In genomic region chr2:32222057-32222456, GRCm38 (mm10) we compare ENCODE assay signal across 20 mouse cellular contexts.
"Had no signal": no experiment of that assay in that cellular context is flagged by ENCODE, and none has a peak within 500 bp of the region (broad histone marks: within the 10 kb centered on the region; RNA-seq: fewer than 3 reads in every experiment).

No protein-coding gene starts in this region.

- H3K27me3 ChIP-seq: liver, embryonic 13.5 days; midbrain, embryonic 12.5 days; midbrain, embryonic 15.5 days; neural tube, embryonic 12.5 days; neural tube, embryonic 15.5 days had no signal

- H3K4me3 ChIP-seq: left cerebral cortex, adult 2 months; liver, embryonic 13.5 days; midbrain, embryonic 12.5 days; midbrain, embryonic 15.5 days; neural tube, embryonic 12.5 days; neural tube, embryonic 15.5 days had no signal

- DNase-seq: kidney, adult 18-20 months; kidney, adult 9 months; kidney, postnatal 14 days; kidney, postnatal 4 days; layer of hippocampus, postnatal 36 days; liver, embryonic 13.5 days; lung, adult 2 months; lung, postnatal 14 days; lung, postnatal 4 days; right cerebral cortex, adult 18-20 months; right cerebral cortex, postnatal 14 days; thymus, adult 2 months; thymus, postnatal 14 days; thymus, postnatal 4 days had no signal

- H3K27ac ChIP-seq: left cerebral cortex, adult 2 months; liver, embryonic 13.5 days; midbrain, embryonic 12.5 days; midbrain, embryonic 15.5 days; neural tube, embryonic 12.5 days; neural tube, embryonic 15.5 days; stomach, postnatal 0 days had no signal

- H3K4me1 ChIP-seq: liver, embryonic 13.5 days; midbrain, embryonic 12.5 days; midbrain, embryonic 15.5 days; neural tube, embryonic 12.5 days; neural tube, embryonic 15.5 days had no signal

- H3K9me3 ChIP-seq: liver, embryonic 13.5 days; midbrain, embryonic 12.5 days; midbrain, embryonic 15.5 days; neural tube, embryonic 12.5 days; neural tube, embryonic 15.5 days had no signal
